Mouse (Mus musculus) testis, adult 2 months (tissue): ENCODE measurements at regions not wholly inside any gene's neighbourhood (a gene's known extent, or its start where the extent isn't known, plus 50 kb on each side); places are given as distances from the start of the nearest gene placed in this dataset.

Experiments used
- CTCF ChIP-seq: fragments of 200-500 bp; IDR thresholded peaks from 2 replicates; pipeline ENCODE4 v1.5.1; 2012; ENCODE audit warnings: low read depth, mild to moderate bottlenecking, inconsistent platforms, low read length, moderate library complexity; ENCODE audit not compliant: control insufficient read depth, insufficient read depth, insufficient replicate concordance
- POLR2A ChIP-seq: fragments of 200-500 bp; IDR thresholded peaks from 2 replicates; pipeline ENCODE4 v1.6.1; 2012; ENCODE audit warnings: low read depth, mild to moderate bottlenecking, inconsistent platforms, low read length, moderate library complexity; ENCODE audit not compliant: control insufficient read depth

- TF ChIP-seq POLR2A (no peak), CTCF (no peak)
Measured at GRCm38 (mm10) chr7:136169261-136169660, 453.1 kb upstream of the Mki67 start.
